Mouse (Mus musculus) megakaryocyte, embryonic 14.5 days (primary cell): ENCODE results near the gene Mapk8.

Experiments
- FLI1 ChIP-seq: IDR thresholded peaks from 2 replicates; pipeline ENCODE4 v1.6.1; 2012; ENCODE audit warnings: low read length, inconsistent platforms, mixed read lengths
- GATA1 ChIP-seq: IDR thresholded peaks from 3 replicates; pipeline ENCODE4 v1.6.1; 2012; ENCODE audit warnings: mixed read lengths, low read length, inconsistent platforms, borderline replicate concordance

DNA sequence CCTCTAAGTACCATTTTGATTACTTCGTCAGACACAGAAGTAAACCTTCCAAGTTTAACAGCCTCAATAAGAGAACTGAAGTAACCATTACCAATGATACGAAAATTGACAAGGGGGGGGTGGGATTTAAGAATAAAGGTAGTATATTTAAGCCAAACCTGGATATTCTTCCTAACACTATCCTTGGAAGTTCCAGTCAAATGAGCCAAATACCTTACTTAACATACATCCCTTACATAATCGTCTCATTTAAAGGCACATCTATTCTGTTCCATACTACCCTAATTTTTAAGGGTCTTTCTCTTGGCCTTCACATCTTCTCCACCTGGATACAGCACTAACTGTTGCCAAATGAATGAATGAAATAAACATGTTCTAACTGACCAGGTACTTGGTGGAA is 996 bp downstream of the Mapk8 start:
- TF ChIP-seq GATA1 (no peak), FLI1 (no peak)
